In the genomic region with DNA sequence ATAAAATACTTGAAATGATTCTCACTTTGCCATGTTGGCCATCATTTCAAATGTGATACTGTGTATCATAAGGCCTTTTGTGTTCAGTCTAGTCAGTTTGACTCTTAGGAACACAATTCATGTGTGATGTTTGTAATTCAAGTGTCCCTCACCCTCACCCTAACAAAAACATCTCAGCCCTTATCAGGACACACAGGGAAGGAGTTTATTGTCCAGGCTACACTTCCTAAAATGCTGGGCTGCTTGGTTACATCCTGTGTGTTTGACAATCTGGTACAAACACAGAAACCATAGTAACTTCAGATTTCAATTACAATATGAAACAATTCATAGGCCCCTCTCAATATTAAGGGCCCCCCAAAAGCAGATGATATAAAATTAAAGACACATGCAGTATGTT, we compare ENCODE assay signal across 13 mouse cellular contexts.
DNase-seq lines count a peak whose midpoint lies in the region; ATAC-seq lines count a peak whose summit lies in the region.
"Had no signal": no experiment of that assay in that cellular context is flagged by ENCODE, and none has a peak within 500 bp of the region (broad histone marks: within the 10 kb centered on the region; RNA-seq: fewer than 3 reads in every experiment).

No protein-coding gene starts in this region.

- H3K27ac ChIP-seq in heart, embryonic 11.5 days (ENCODE audit: low read depth, low read length) = peak overlapping the region; percentile 25; the same call in 1 of the 2 replicates
- no peak overlapping the region for H3K27ac ChIP-seq in heart, embryonic 10.5 days
- H3K27ac ChIP-seq in brown adipose tissue, adult 24 weeks (replicated peaks; ENCODE audit: low read depth, low read length) = peak overlapping the region; percentile 35; the same call in 1 of the 2 replicates
- peak overlapping the region; percentile 55 for H3K27ac ChIP-seq in midbrain, embryonic 16.5 days (ENCODE audit: low read length)
- H3K27ac ChIP-seq: limb, embryonic 12.5 days; liver, embryonic 15.5 days had no signal

- H3K36me3 ChIP-seq in heart, embryonic 11.5 days (ENCODE audit: control insufficient read depth, insufficient read depth, low read length) = no peaks in the 10 kb centered on the region
- H3K36me3 ChIP-seq in heart, embryonic 10.5 days = no peaks in the 10 kb centered on the region
- H3K36me3 ChIP-seq in midbrain, embryonic 16.5 days (ENCODE audit: control insufficient read depth, insufficient read depth, low read length) = no peaks in the 10 kb centered on the region
- H3K36me3 ChIP-seq: G1E; limb, embryonic 12.5 days; liver, embryonic 15.5 days had no signal

- no peak for ATAC-seq in heart, embryonic 11.5 days (replicated peaks; ENCODE audit: insufficient number of reproducible peaks, low FRiP score, low TSS enrichment)
- ATAC-seq in midbrain, embryonic 16.5 days = no peak

- no peak for DNase-seq in heart, embryonic 10.5 days (ENCODE audit: low spot score)
- peak; percentile 29 for DNase-seq in lung, postnatal 10 days
- no peak for DNase-seq in lung, adult 18-20 months
- DNase-seq in ovary, postnatal 14 days (ENCODE audit: low spot score) = no peak
- no peak for DNase-seq in cerebellum, adult 9-11 months
- DNase-seq: cerebellum, adult 11 months; kidney, adult 9 months had no signal

- H3K4me3 ChIP-seq in heart, embryonic 11.5 days (ENCODE audit: low read depth, low read length) = no peak overlapping the region
- no peak overlapping the region for H3K4me3 ChIP-seq in heart, embryonic 10.5 days
- no peak overlapping the region for H3K4me3 ChIP-seq in brown adipose tissue, adult 24 weeks (ENCODE audit: insufficient read depth, low read depth, low read length)
- H3K4me3 ChIP-seq in midbrain, embryonic 16.5 days (ENCODE audit: low read depth, low read length) = no peak overlapping the region
- H3K4me3 ChIP-seq: limb, embryonic 12.5 days; liver, embryonic 15.5 days had no signal

- no peaks in the 10 kb centered on the region for H3K27me3 ChIP-seq in heart, embryonic 11.5 days (ENCODE audit: control insufficient read depth, insufficient read depth, low read length)
- H3K27me3 ChIP-seq in heart, embryonic 10.5 days (ENCODE audit: insufficient read depth, poor library complexity, severe bottlenecking) = no peaks in the 10 kb centered on the region
- no peaks in the 10 kb centered on the region for H3K27me3 ChIP-seq in midbrain, embryonic 16.5 days (ENCODE audit: control insufficient read depth, insufficient read depth, low read depth, low read length)
- H3K27me3 ChIP-seq: limb, embryonic 12.5 days; liver, embryonic 15.5 days had no signal

- no peak overlapping the region for H3K4me2 ChIP-seq in heart, embryonic 11.5 days
- H3K4me2 ChIP-seq in midbrain, embryonic 16.5 days (ENCODE audit: low read length) = no peak overlapping the region
- H3K4me2 ChIP-seq: limb, embryonic 12.5 days; liver, embryonic 15.5 days had no signal

- H3K4me1 ChIP-seq in heart, embryonic 11.5 days (ENCODE audit: control insufficient read depth, insufficient read depth, low read length) = no peaks in the 10 kb centered on the region
- no peaks in the 10 kb centered on the region for H3K4me1 ChIP-seq in heart, embryonic 10.5 days
- peaks cover 16% of the 10 kb centered on the region for H3K4me1 ChIP-seq in brown adipose tissue, adult 24 weeks (ENCODE audit: control insufficient read depth, insufficient read depth, insufficient read length, low read length)
- H3K4me1 ChIP-seq in midbrain, embryonic 16.5 days (ENCODE audit: control insufficient read depth, insufficient read depth, low read length) = peaks cover 13% of the 10 kb centered on the region

- H3K9me3 ChIP-seq in heart, embryonic 11.5 days (replicated peaks; ENCODE audit: control insufficient read depth, low read length) = no peaks in the 10 kb centered on the region
- no peaks in the 10 kb centered on the region for H3K9me3 ChIP-seq in heart, embryonic 10.5 days
- no peaks in the 10 kb centered on the region for H3K9me3 ChIP-seq in midbrain, embryonic 16.5 days (replicated peaks; ENCODE audit: control insufficient read depth, low read length, poor library complexity, severe bottlenecking)
- H3K9me3 ChIP-seq: G1E; limb, embryonic 12.5 days; liver, embryonic 15.5 days had no signal

- H3K9ac ChIP-seq in heart, embryonic 11.5 days (ENCODE audit: low read depth, low read length) = no peak overlapping the region
- no peak overlapping the region for H3K9ac ChIP-seq in midbrain, embryonic 16.5 days (ENCODE audit: low read depth, low read length)
- H3K9ac ChIP-seq: limb, embryonic 12.5 days; liver, embryonic 15.5 days had no signal
